Mouse (Mus musculus): ENCODE measurements around the gene Gde1. TPM values are rescaled to one million over a fixed set of nuclear protein-coding genes. Genes with fewer than 3 reads are reported as not detected.

Gde1 gene
- 139 and 148 TPM in 2 replicates for polyA plus RNA-seq (2015; fragmentation: Nextera tagmentation; extraction: Ambion mirVana)

- Histone ChIP-seq H3K4me3 (replicated peaks; ENCODE audit: low read depth, low read length) (peak within 1 kb of the TSS; percentile 61), H3K36me3 (ENCODE audit: insufficient read depth, low read length) (no peaks in the 10 kb centered on the region), H3K27me3 (ENCODE audit: insufficient read depth, low read length) (no peaks in the 10 kb centered on the region), H3K4me1 (replicated peaks; ENCODE audit: insufficient read depth, low read length) (peaks cover 3% of the 10 kb centered on the region; the same call in 1 of the 2 replicates), H3K9me3 (replicated peaks; ENCODE audit: low read length) (no peaks in the 10 kb centered on the region), H3K4me2 (ENCODE audit: low read length) (peak within 1 kb of the TSS; percentile 82), H3K27ac (peak within 1 kb of the TSS; percentile 88), H3K9ac (ENCODE audit: low read depth, low read length) (peak within 1 kb of the TSS; percentile 75)
- ATAC-seq (replicated peaks; ENCODE audit: low FRiP score, low read depth) (peak; percentile 96), DNase-seq (ENCODE audit: low spot score) (peak; percentile 95)
- WGBS: under 1% methylated on average over 66 of the region's 66 CpGs
- 0 out of 2 replicates have a peak, but pooled peaks have one; percentile 12 for TF ChIP-seq CTCF (IDR thresholded peaks at IDR 0.05; ENCODE audit: low read depth)
Measured at GRCm38 (mm10) chr7:118705101-118705961, at the start of gene Gde1. TSS of gene Gde1 (minus strand) at chr7:118705778.

- Histone ChIP-seq H3K9me3 (replicated peaks; ENCODE audit: low read length) (no peaks in the 10 kb centered on the region), H3K36me3 (ENCODE audit: insufficient read depth, low read length) (peaks cover 58% of the 10 kb centered on the region), H3K4me2 (ENCODE audit: low read length) (no peak overlapping the region), H3K9ac (ENCODE audit: low read depth, low read length) (no peak overlapping the region), H3K4me1 (replicated peaks; ENCODE audit: insufficient read depth, low read length) (no peaks in the 10 kb centered on the region), H3K27ac (no peak overlapping the region), H3K4me3 (replicated peaks; ENCODE audit: low read depth, low read length) (no peak overlapping the region), H3K27me3 (ENCODE audit: insufficient read depth, low read length) (no peaks in the 10 kb centered on the region)
- ATAC-seq (replicated peaks; ENCODE audit: low FRiP score, low read depth) (no peak), DNase-seq (ENCODE audit: low spot score) (no peak)
- TF ChIP-seq CTCF (IDR thresholded peaks at IDR 0.05; ENCODE audit: low read depth): no peak
- 89% methylated on average over 7 of the region's 7 CpGs for WGBS
Measured at GRCm38 (mm10) chr7:118751625-118752024, 46.0 kb upstream of the Gde1 start.

- no peak for TF ChIP-seq CTCF (IDR thresholded peaks at IDR 0.05; ENCODE audit: low read depth)
- WGBS: 65% methylated on average over 8 of the region's 8 CpGs
- DNase-seq (ENCODE audit: low spot score) (no peak), ATAC-seq (replicated peaks; ENCODE audit: low FRiP score, low read depth) (no peak)
- Histone ChIP-seq H3K4me2 (ENCODE audit: low read length) (no peak overlapping the region), H3K27ac (no peak overlapping the region), H3K36me3 (ENCODE audit: insufficient read depth, low read length) (peaks cover 64% of the 10 kb centered on the region), H3K4me1 (replicated peaks; ENCODE audit: insufficient read depth, low read length) (no peaks in the 10 kb centered on the region), H3K27me3 (ENCODE audit: insufficient read depth, low read length) (no peaks in the 10 kb centered on the region), H3K4me3 (replicated peaks; ENCODE audit: low read depth, low read length) (no peak overlapping the region), H3K9me3 (replicated peaks; ENCODE audit: low read length) (no peaks in the 10 kb centered on the region), H3K9ac (ENCODE audit: low read depth, low read length) (no peak overlapping the region)
Measured at GRCm38 (mm10) chr7:118749706-118750105, 44.1 kb upstream of the Gde1 start.

GRCm38 (mm10) chr7:118747891-118748672, 42.5 kb upstream of the Gde1 start:
- Histone ChIP-seq H3K4me3 (replicated peaks; ENCODE audit: low read depth, low read length) (no peak overlapping the region), H3K27ac (no peak overlapping the region), H3K27me3 (ENCODE audit: insufficient read depth, low read length) (no peaks in the 10 kb centered on the region), H3K36me3 (ENCODE audit: insufficient read depth, low read length) (peaks cover 56% of the 10 kb centered on the region), H3K4me2 (ENCODE audit: low read length) (no peak overlapping the region), H3K9ac (ENCODE audit: low read depth, low read length) (no peak overlapping the region), H3K4me1 (replicated peaks; ENCODE audit: insufficient read depth, low read length) (no peaks in the 10 kb centered on the region), H3K9me3 (replicated peaks; ENCODE audit: low read length) (no peaks in the 10 kb centered on the region)
- no peak for ATAC-seq (replicated peaks; ENCODE audit: low FRiP score, low read depth)
- no peak for DNase-seq (ENCODE audit: low spot score)
- TF ChIP-seq CTCF (IDR thresholded peaks at IDR 0.05; ENCODE audit: low read depth): no peak
- 89% methylated on average over 12 of the region's 12 CpGs for WGBS

GRCm38 (mm10) chr7:118744766-118745165, 39.2 kb upstream of the Gde1 start:
- no peaks in the 10 kb centered on the region for H3K27me3 ChIP-seq (ENCODE audit: insufficient read depth, low read length)
- H3K4me3 ChIP-seq (replicated peaks; ENCODE audit: low read depth, low read length): no peak overlapping the region
- no peak overlapping the region for H3K27ac ChIP-seq
- H3K36me3 ChIP-seq (ENCODE audit: insufficient read depth, low read length): peaks cover 30% of the 10 kb centered on the region
- H3K4me1 ChIP-seq (replicated peaks; ENCODE audit: insufficient read depth, low read length): 0 out of 2 replicates have a peak, but pooled peaks cover 7% of the 10 kb centered on the region
- H3K4me2 ChIP-seq (ENCODE audit: low read length): no peak overlapping the region
- TF ChIP-seq CTCF (IDR thresholded peaks at IDR 0.05; ENCODE audit: low read depth): no peak
- DNase-seq (ENCODE audit: low spot score) (no peak), ATAC-seq (replicated peaks; ENCODE audit: low FRiP score, low read depth) (no peak)
- 93% methylated on average over 5 of the region's 5 CpGs for WGBS
- H3K9ac ChIP-seq (ENCODE audit: low read depth, low read length): no peak overlapping the region
- no peaks in the 10 kb centered on the region for H3K9me3 ChIP-seq (replicated peaks; ENCODE audit: low read length)

GRCm38 (mm10) chr7:118742278-118742677, 36.7 kb upstream of the Gde1 start:
- H3K36me3 ChIP-seq (ENCODE audit: insufficient read depth, low read length): peaks cover 17% of the 10 kb centered on the region
- TF ChIP-seq CTCF (IDR thresholded peaks at IDR 0.05; ENCODE audit: low read depth): no peak
- ATAC-seq (replicated peaks; ENCODE audit: low FRiP score, low read depth) (no peak), DNase-seq (ENCODE audit: low spot score) (no peak)
- 85% methylated on average over 6 of the region's 6 CpGs for WGBS
- H3K9ac ChIP-seq (ENCODE audit: low read depth, low read length): no peak overlapping the region
- H3K4me1 ChIP-seq (replicated peaks; ENCODE audit: insufficient read depth, low read length): 0 out of 2 replicates have a peak, but pooled peaks cover 7% of the 10 kb centered on the region
- no peaks in the 10 kb centered on the region for H3K27me3 ChIP-seq (ENCODE audit: insufficient read depth, low read length)
- no peak overlapping the region for H3K27ac ChIP-seq
- no peak overlapping the region for H3K4me2 ChIP-seq (ENCODE audit: low read length)
- no peaks in the 10 kb centered on the region for H3K9me3 ChIP-seq (replicated peaks; ENCODE audit: low read length)
- H3K4me3 ChIP-seq (replicated peaks; ENCODE audit: low read depth, low read length): no peak overlapping the region

All from kidney, postnatal 0 days (tissue).